Mouse (Mus musculus) E14TG2a.4 (cell line): ENCODE results near the gene Pde4c.

Source experiments
- CTCF ChIP-seq: conservative IDR thresholded peaks from 2 replicates; pipeline ENCODE4 v1.5.1; 2014; ENCODE audit warnings: low read length
- NANOG ChIP-seq: IDR thresholded peaks from 2 replicates; pipeline ENCODE4 v1.6.1; 2014; ENCODE audit warnings: borderline replicate concordance, low read length, mixed read lengths

DNA sequence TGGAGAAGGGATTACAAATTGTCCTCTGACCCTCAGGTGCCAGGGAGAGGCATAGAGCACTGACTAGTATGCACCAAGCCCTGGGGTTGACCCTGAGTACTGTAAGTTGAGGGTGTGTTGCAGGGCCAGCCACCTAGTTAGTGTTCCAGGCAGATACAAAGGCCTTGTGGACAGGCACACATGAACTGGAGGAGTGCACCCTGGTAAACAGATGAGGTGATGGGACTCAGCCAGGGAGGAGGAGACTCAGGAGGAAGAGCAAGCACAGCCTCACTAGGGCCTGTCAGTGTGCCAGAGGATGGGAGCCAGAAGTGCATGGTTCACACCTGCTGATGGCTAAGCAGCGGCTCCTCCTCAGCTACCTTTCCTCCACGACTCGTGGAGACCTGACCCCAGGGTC is 43.5 kb upstream of the Pde4c start:
- TF ChIP-seq CTCF (no peak), NANOG (no peak)
